Mouse (Mus musculus) liver, embryonic 16.5 days (tissue): ENCODE measurements around the gene Lmod2. TPM values are rescaled to one million over a fixed set of nuclear protein-coding genes. Genes with fewer than 3 reads are reported as not detected.

Source experiments
- ATAC-seq: fragments of 200-750 bp; cut with Nextera tagmentation; 2 replicates; pipeline ENCODE4 v1.8.0; 2017; ENCODE audit warnings: low read depth, mild to moderate bottlenecking, moderate number of reproducible peaks, moderate library complexity
- H3K27ac ChIP-seq: fragments of 300-500 bp; sonication (generic); 2 replicates; pipeline ENCODE4 v1.5.1; 2014; ENCODE audit warnings: mild to moderate bottlenecking, low read length
- H3K27me3 ChIP-seq: fragments of 300-500 bp; sonication (generic); 2 replicates; pipeline ENCODE4 v1.6.1; 2014; ENCODE audit warnings: low read depth, low read length, mixed read lengths; ENCODE audit not compliant: control insufficient read depth, insufficient read depth
- H3K36me3 ChIP-seq: fragments of 300-500 bp; sonication (generic); 2 replicates; pipeline ENCODE4 v1.6.1; 2014; ENCODE audit warnings: mild to moderate bottlenecking; ENCODE audit not compliant: control insufficient read depth, insufficient read depth
- H3K4me1 ChIP-seq: fragments of 300-500 bp; sonication (generic); 2 replicates; pipeline ENCODE4 v1.6.1; 2014; ENCODE audit warnings: low read depth, low read length, mixed read lengths; ENCODE audit not compliant: control insufficient read depth
- H3K4me2 ChIP-seq: fragments of 300-500 bp; sonication (generic); 2 replicates; pipeline ENCODE4 v1.6.1; 2014; ENCODE audit warnings: low read depth, low read length, mixed read lengths
- H3K4me3 ChIP-seq: fragments of 300-500 bp; sonication (generic); 2 replicates; pipeline ENCODE4 v1.5.1; 2014; ENCODE audit warnings: low read depth, mild to moderate bottlenecking, low read length
- H3K9ac ChIP-seq: fragments of 300-500 bp; sonication (generic); 2 replicates; pipeline ENCODE4 v1.6.1; 2014; ENCODE audit warnings: low read depth, low read length
- H3K9me3 ChIP-seq: fragments of 300-500 bp; sonication (generic); replicated peaks from 2 replicates; pipeline ENCODE4 v1.6.1; 2016; ENCODE audit warnings: low read length; ENCODE audit not compliant: control insufficient read depth
- WGBS: fragments of 180-500 bp; shearing (Covaris S2); extraction: QIAGEN DNeasy Blood & Tissue Kit; methylation state at CpG from one replicate; pipeline ENCODE4 v1.1.7; 2014; ENCODE audit not compliant: insufficient replicate concordance; 5-methylcytosine and 5-hydroxymethylcytosine counted together
- polyA plus RNA-seq: library from polyadenylated mRNA; unstranded; fragments of >200 nt; fragmentation: Nextera tagmentation; extraction: Ambion mirVana; gene quantifications from 2 replicates; pipeline ENCODE4 v1.2.1, GENCODE M21; 2015

Gene Lmod2
- polyA plus RNA-seq, 1 experiment from 2014 or later = 0.31 TPM

GRCm38 (mm10) chr6:24599179-24599578 is 1.6 kb downstream of the Lmod2 start:
- no peak for ATAC-seq
- H3K27ac ChIP-seq = no peak overlapping the region
- H3K9me3 ChIP-seq = no peaks in the 10 kb centered on the region
- H3K4me2 ChIP-seq = no peak overlapping the region
- H3K4me1 ChIP-seq = peaks cover 2% of the 10 kb centered on the region; the same call in 1 of the 2 replicates
- H3K9ac ChIP-seq = no peak overlapping the region
- no peaks in the 10 kb centered on the region for H3K36me3 ChIP-seq
- no peaks in the 10 kb centered on the region for H3K27me3 ChIP-seq
- WGBS = 66% methylated on average over 6 of the region's 6 CpGs
- H3K4me3 ChIP-seq = no peak overlapping the region

GRCm38 (mm10) chr6:24599639-24600038 is 2.1 kb downstream of the Lmod2 start:
- WGBS = 72% methylated on average over 5 of the region's 5 CpGs
- ATAC-seq = no peak

DNA sequence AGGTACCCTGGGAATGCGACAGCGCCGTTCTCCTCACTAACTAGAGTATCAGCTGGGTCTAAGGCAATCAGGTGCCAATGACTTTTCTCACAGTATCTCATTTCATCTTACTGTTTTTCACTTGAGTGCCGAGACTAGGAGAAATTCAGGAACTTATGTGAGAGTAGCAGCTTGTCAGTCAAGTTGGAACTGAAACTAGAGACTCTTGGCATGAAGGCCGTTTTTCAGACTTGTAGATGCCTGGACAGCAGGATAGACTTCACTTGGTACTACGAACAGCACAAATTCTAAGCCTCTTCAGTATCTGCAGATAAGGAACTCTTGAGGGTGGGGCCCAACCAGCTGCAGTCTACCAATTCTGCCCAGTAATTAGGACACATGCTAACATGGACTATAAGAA is 2.6 kb downstream of the Lmod2 start:
- no peak for ATAC-seq
- no peaks in the 10 kb centered on the region for H3K9me3 ChIP-seq
- H3K4me1 ChIP-seq = peaks cover 2% of the 10 kb centered on the region; the same call in 1 of the 2 replicates
- 60% methylated on average over 6 of the region's 6 CpGs for WGBS
- no peak overlapping the region for H3K9ac ChIP-seq
- H3K4me3 ChIP-seq = no peak overlapping the region
- no peak overlapping the region for H3K27ac ChIP-seq
- no peak overlapping the region for H3K4me2 ChIP-seq
- H3K36me3 ChIP-seq = no peaks in the 10 kb centered on the region
- no peaks in the 10 kb centered on the region for H3K27me3 ChIP-seq

More at GRCm38 (mm10) chr6:24599639-24600038, 2.1 kb downstream of the Lmod2 start:
- H3K4me3 ChIP-seq = no peak overlapping the region
- no peaks in the 10 kb centered on the region for H3K27me3 ChIP-seq
- no peak overlapping the region for H3K4me2 ChIP-seq
- H3K9ac ChIP-seq = no peak overlapping the region
- H3K4me1 ChIP-seq = peaks cover 2% of the 10 kb centered on the region; the same call in 1 of the 2 replicates
- no peak overlapping the region for H3K27ac ChIP-seq
- no peaks in the 10 kb centered on the region for H3K36me3 ChIP-seq
- no peaks in the 10 kb centered on the region for H3K9me3 ChIP-seq

DNA sequence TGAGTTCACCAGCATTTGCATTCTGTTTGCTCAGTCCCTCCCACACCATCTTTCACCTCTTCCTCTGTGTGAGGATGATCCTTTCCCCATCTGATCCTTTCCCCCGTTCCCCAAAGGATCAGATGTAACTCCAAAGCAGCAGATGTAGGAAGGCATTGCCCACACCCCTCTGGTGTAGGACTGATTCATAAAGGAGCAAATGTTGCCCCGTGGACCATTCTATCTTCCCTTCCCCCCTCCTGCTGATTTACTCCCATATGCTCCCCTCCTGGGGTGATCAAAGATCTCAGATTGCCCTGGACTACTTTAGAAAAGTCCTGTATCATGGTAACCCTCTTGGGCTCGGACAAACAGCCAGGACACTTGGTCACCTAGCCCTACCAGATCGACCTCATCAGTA is 3.2 kb downstream of the Lmod2 start:
- ATAC-seq = no peak
- no peak overlapping the region for H3K27ac ChIP-seq
- no peak overlapping the region for H3K4me2 ChIP-seq
- no peak overlapping the region for H3K9ac ChIP-seq
- H3K36me3 ChIP-seq = no peaks in the 10 kb centered on the region
- no peaks in the 10 kb centered on the region for H3K27me3 ChIP-seq
- 49% methylated on average over 4 of the region's 4 CpGs for WGBS
- H3K4me3 ChIP-seq = no peak overlapping the region
- peaks cover 2% of the 10 kb centered on the region; the same call in 1 of the 2 replicates for H3K4me1 ChIP-seq
- H3K9me3 ChIP-seq = no peaks in the 10 kb centered on the region

DNA sequence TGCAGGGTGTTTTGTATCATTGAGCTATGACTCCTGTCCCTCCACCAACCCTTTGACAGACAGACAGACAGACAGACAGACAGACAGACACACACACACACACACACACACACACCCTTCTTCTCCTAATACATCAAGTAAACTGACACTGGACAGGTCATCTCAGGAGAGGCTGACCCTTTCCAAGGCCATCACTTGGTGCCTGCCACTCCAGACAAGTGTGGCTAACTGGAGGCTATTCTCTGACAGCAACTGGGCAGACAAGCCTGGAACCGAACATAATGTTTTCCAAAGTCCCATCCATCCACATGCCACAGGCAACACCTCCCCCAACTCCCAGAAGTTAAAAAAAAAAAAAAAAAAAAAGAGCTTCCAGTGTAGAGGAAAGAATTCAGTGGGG is 4.1 kb downstream of the Lmod2 start:
- Histone ChIP-seq H3K36me3 (no peaks in the 10 kb centered on the region), H3K27me3 (no peaks in the 10 kb centered on the region), H3K27ac (no peak overlapping the region), H3K4me1 (peaks cover 2% of the 10 kb centered on the region; the same call in 1 of the 2 replicates), H3K9me3 (no peaks in the 10 kb centered on the region), H3K4me3 (no peak overlapping the region), H3K9ac (no peak overlapping the region), H3K4me2 (no peak overlapping the region)
- no peak for ATAC-seq
- WGBS = 12% methylated on average over 1 of the region's 1 CpGs

DNA sequence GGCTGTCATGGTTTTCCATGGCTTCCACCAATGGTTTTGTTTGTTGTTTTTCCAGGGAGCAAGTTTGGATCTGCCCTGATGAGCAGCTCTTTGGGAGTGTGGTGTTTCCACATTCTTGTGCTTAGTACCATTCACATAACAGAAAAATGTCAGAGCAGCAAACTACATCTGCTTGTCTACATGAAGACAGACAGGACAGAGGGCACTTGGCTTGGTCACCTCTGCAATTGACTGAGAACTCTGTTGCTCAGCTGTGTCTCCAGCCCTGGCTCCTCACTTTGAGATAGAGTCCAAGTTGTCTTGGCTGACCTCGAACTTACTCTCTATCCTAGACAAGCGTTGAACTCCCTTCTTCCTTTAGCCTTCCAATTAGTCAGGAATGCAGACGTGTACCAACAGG is 4.8 kb downstream of the Lmod2 start:
- H3K9ac ChIP-seq = no peak overlapping the region
- no peak overlapping the region for H3K4me3 ChIP-seq
- H3K4me1 ChIP-seq = peaks cover 2% of the 10 kb centered on the region; the same call in 1 of the 2 replicates
- H3K4me2 ChIP-seq = no peak overlapping the region
- no peaks in the 10 kb centered on the region for H3K36me3 ChIP-seq
- no peaks in the 10 kb centered on the region for H3K27me3 ChIP-seq
- ATAC-seq = no peak
- no peaks in the 10 kb centered on the region for H3K9me3 ChIP-seq
- no peak overlapping the region for H3K27ac ChIP-seq
- WGBS = 51% methylated on average over 3 of the region's 3 CpGs

- peak; percentile 76 for ATAC-seq
- Histone ChIP-seq H3K4me3 (no peak overlapping the region), H3K27me3 (no peaks in the 10 kb centered on the region), H3K9ac (no peak overlapping the region), H3K27ac (no peak overlapping the region), H3K36me3 (no peaks in the 10 kb centered on the region), H3K4me1 (peaks cover 2% of the 10 kb centered on the region; the same call in 1 of the 2 replicates), H3K9me3 (no peaks in the 10 kb centered on the region), H3K4me2 (no peak overlapping the region)
- 55% methylated on average over 5 of the region's 5 CpGs for WGBS
These were observed 5.4 kb downstream of the Lmod2 start for GRCm38 (mm10) chr6:24602993-24603392.

GRCm38 (mm10) chr6:24604289-24604688 is 6.7 kb downstream of the Lmod2 start:
- no peak for ATAC-seq
- 84% methylated on average over 7 of the region's 7 CpGs for WGBS
- Histone ChIP-seq H3K4me3 (no peak overlapping the region), H3K27ac (no peak overlapping the region), H3K9ac (no peak overlapping the region), H3K4me2 (no peak overlapping the region), H3K36me3 (no peaks in the 10 kb centered on the region), H3K4me1 (peaks cover 2% of the 10 kb centered on the region; the same call in 1 of the 2 replicates), H3K9me3 (no peaks in the 10 kb centered on the region), H3K27me3 (no peaks in the 10 kb centered on the region)

DNA sequence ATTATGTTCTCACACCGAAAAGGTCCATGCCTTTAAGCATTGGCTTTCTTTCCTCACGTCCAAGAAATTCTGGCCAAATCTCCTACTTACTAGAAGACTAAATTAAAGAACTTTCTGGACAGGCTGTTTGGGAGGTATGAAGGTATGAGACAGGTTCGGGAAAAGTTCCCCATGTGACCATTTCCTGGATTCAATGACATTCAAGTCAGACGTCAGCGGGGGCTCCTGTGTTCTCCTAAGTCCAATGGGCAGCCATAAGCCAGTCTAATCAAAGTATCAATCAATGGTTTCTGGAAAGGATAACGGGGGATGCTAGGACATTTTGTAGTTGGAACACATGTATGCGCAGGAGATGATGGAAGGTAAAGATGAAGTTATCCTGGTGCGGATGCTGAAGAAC is 8.1 kb downstream of the Lmod2 start:
- no peak for ATAC-seq
- Histone ChIP-seq H3K4me2 (no peak overlapping the region), H3K27me3 (no peaks in the 10 kb centered on the region), H3K4me3 (no peak overlapping the region), H3K4me1 (peaks cover 2% of the 10 kb centered on the region; the same call in 1 of the 2 replicates), H3K36me3 (no peaks in the 10 kb centered on the region), H3K27ac (no peak overlapping the region), H3K9me3 (no peaks in the 10 kb centered on the region), H3K9ac (no peak overlapping the region)
- WGBS = 80% methylated on average over 8 of the region's 8 CpGs
